Mouse (Mus musculus) MEL (cell line): Measurements from ENCODE around the gene Ift81. TPM values are rescaled to one million over a fixed set of nuclear protein-coding genes. Genes with fewer than 3 reads are reported as not detected.

ENCODE experiments used
- DNase-seq: peaks from one replicate; pipeline ENCODE4 v3.0.0; 2011; ENCODE audit warnings: low read depth, low spot score
- H3K27ac ChIP-seq: 2 replicates; pipeline ENCODE4 v1.5.1; 2012; ENCODE audit warnings: low read depth, mild to moderate bottlenecking, control low read depth, low read length, moderate library complexity; ENCODE audit not compliant: control insufficient read depth
- H3K27me3 ChIP-seq, 2 experiments: fragments of 150-350 bp in 1 of 2; sonication (generic) in 1 of 2; 2 replicates each; pipeline ENCODE4 v1.6.1; 2012; ENCODE audit warnings: low read length in 2 of 2, mild to moderate bottlenecking in 2 of 2, improper control_type of control experiment in 1 of 2, moderate library complexity in 1 of 2; ENCODE audit not compliant: insufficient read depth in 2 of 2, control insufficient read depth in 1 of 2
- H3K36me3 ChIP-seq, 2 experiments: 2 replicates each; pipeline ENCODE4 v1.6.1; 2012 to 2014; ENCODE audit warnings: low read length in 2 of 2, improper control_type of control experiment in 1 of 2, inconsistent platforms in 1 of 2, mild to moderate bottlenecking in 1 of 2; ENCODE audit not compliant: insufficient read depth in 2 of 2, control insufficient read depth in 1 of 2
- H3K4me1 ChIP-seq, 2 experiments: fragments of 150-350 bp in 1 of 2; sonication (generic) in 1 of 2; 2 replicates each; pipeline ENCODE4 v1.6.1; 2012; ENCODE audit warnings: low read length in 2 of 2, improper control_type of control experiment in 1 of 2, mild to moderate bottlenecking in 1 of 2; ENCODE audit not compliant: insufficient read depth in 2 of 2, control insufficient read depth in 1 of 2
- H3K4me3 ChIP-seq, 2 experiments: fragments of 150-350 bp in 1 of 2; sonication (generic) in 1 of 2; 2 replicates each; pipeline ENCODE4 v1.5.1; 2012; ENCODE audit warnings: low read depth in 2 of 2, low read length in 2 of 2, mild to moderate bottlenecking in 2 of 2, moderate library complexity in 2 of 2, control low read depth in 1 of 2, improper control_type of control experiment in 1 of 2; ENCODE audit not compliant: control insufficient read depth in 1 of 2, insufficient read depth in 1 of 2
- H3K79me2 ChIP-seq: 2 replicates; pipeline ENCODE4 v1.6.1; 2012; ENCODE audit warnings: mild to moderate bottlenecking, low read length, moderate library complexity; ENCODE audit not compliant: control insufficient read depth, poor library complexity, insufficient read depth
- H3K9ac ChIP-seq: 2 replicates; pipeline ENCODE4 v1.6.1; 2012; ENCODE audit warnings: low read depth, mild to moderate bottlenecking, control low read depth, low read length, moderate library complexity; ENCODE audit not compliant: control insufficient read depth, poor library complexity, severe bottlenecking
- H3K9me3 ChIP-seq: fragments of 150-350 bp; sonication (generic); replicated peaks from 2 replicates; pipeline ENCODE4 v1.6.1; 2012; ENCODE audit warnings: mild to moderate bottlenecking, low read length, improper control_type of control experiment, moderate library complexity; ENCODE audit not compliant: insufficient read depth
- BHLHE40 ChIP-seq: IDR thresholded peaks from 2 replicates; pipeline ENCODE4 v1.6.1; 2012; ENCODE audit warnings: low read depth, mild to moderate bottlenecking, inconsistent platforms, low read length, improper control_type of control experiment, borderline replicate concordance
- CHD1 ChIP-seq: IDR thresholded peaks from 2 replicates; pipeline ENCODE4 v1.6.1; 2012; ENCODE audit warnings: low read depth, mild to moderate bottlenecking, inconsistent platforms, low read length, improper control_type of control experiment
- CTCF ChIP-seq, 3 experiments: IDR thresholded peaks in 2 of 3; conservative IDR thresholded peaks in 1 of 3; 2 replicates each; pipeline ENCODE4 v1.5.1; 2011 to 2012; ENCODE audit warnings: low read length in 3 of 3, low read depth in 2 of 3, mild to moderate bottlenecking in 2 of 3, improper control_type of control experiment in 1 of 3, inconsistent platforms in 1 of 3, mixed read lengths in 1 of 3, moderate library complexity in 1 of 3; ENCODE audit not compliant: control insufficient read depth in 1 of 3, insufficient read depth in 1 of 3, poor library complexity in 1 of 3, severe bottlenecking in 1 of 3
- E2F4 ChIP-seq: IDR thresholded peaks from 2 replicates; pipeline ENCODE4 v1.6.1; 2011; ENCODE audit warnings: low read depth, low read length, improper control_type of control experiment, borderline replicate concordance
- ELF1 ChIP-seq: IDR thresholded peaks from 2 replicates; pipeline ENCODE4 v1.6.1; 2014; ENCODE audit warnings: low read depth, mild to moderate bottlenecking, inconsistent platforms, low read length, improper control_type of control experiment, moderate library complexity
- EP300 ChIP-seq, 2 experiments: IDR thresholded peaks; 2 replicates each; pipeline ENCODE4 v1.6.1; 2011; ENCODE audit warnings: improper control_type of control experiment in 2 of 2, low read length in 2 of 2, low read depth in 1 of 2, mild to moderate bottlenecking in 1 of 2
- ETS1 ChIP-seq: IDR thresholded peaks from 2 replicates; pipeline ENCODE4 v1.6.1; 2012; ENCODE audit warnings: low read depth, mild to moderate bottlenecking, inconsistent platforms, low read length, improper control_type of control experiment, moderate library complexity
- GATA1 ChIP-seq: IDR thresholded peaks from 2 replicates; pipeline ENCODE4 v1.6.1; 2011; ENCODE audit warnings: low read depth, low read length, improper control_type of control experiment
- HCFC1 ChIP-seq: IDR thresholded peaks from 2 replicates; pipeline ENCODE4 v1.6.1; 2012; ENCODE audit warnings: low read depth, mild to moderate bottlenecking, inconsistent platforms, low read length, improper control_type of control experiment, moderate library complexity
- KAT2A ChIP-seq: conservative IDR thresholded peaks from 2 replicates; pipeline ENCODE4 v1.6.1; 2012; ENCODE audit warnings: low read depth, low read length, improper control_type of control experiment, inconsistent platforms
- MAFK ChIP-seq: IDR thresholded peaks from 2 replicates; pipeline ENCODE4 v1.6.1; 2011; ENCODE audit warnings: low read depth, mild to moderate bottlenecking, low read length, improper control_type of control experiment, borderline replicate concordance
- MAX ChIP-seq: IDR thresholded peaks from 2 replicates; pipeline ENCODE4 v1.6.1; 2011; ENCODE audit warnings: low read length, improper control_type of control experiment
- MAZ ChIP-seq: IDR thresholded peaks from 2 replicates; pipeline ENCODE4 v1.6.1; 2012; ENCODE audit warnings: low read depth, mild to moderate bottlenecking, inconsistent platforms, low read length, improper control_type of control experiment
- MEF2A ChIP-seq: IDR thresholded peaks from 2 replicates; pipeline ENCODE4 v1.6.1; 2014; ENCODE audit warnings: low read depth, mild to moderate bottlenecking, inconsistent platforms, low read length, improper control_type of control experiment; ENCODE audit not compliant: poor library complexity, insufficient replicate concordance, severe bottlenecking; ENCODE audit errors: extremely low read depth
- MYC ChIP-seq: IDR thresholded peaks from 2 replicates; pipeline ENCODE4 v1.6.1; 2011; ENCODE audit warnings: low read depth, mild to moderate bottlenecking, low read length, improper control_type of control experiment, moderate library complexity
- NRF1 ChIP-seq: IDR thresholded peaks from 2 replicates; pipeline ENCODE4 v1.6.1; 2014; ENCODE audit warnings: low read depth, mild to moderate bottlenecking, inconsistent platforms, low read length, improper control_type of control experiment, moderate library complexity; ENCODE audit not compliant: poor library complexity, insufficient read depth, severe bottlenecking
- POLR2AphosphoS5 ChIP-seq: IDR thresholded peaks from 2 replicates; pipeline ENCODE4 v1.6.1; 2012; ENCODE audit warnings: low read depth, borderline replicate concordance, mild to moderate bottlenecking, inconsistent platforms, low read length, moderate library complexity, mixed read lengths
- RCOR1 ChIP-seq: IDR thresholded peaks from 2 replicates; pipeline ENCODE4 v1.6.1; 2012; ENCODE audit warnings: low read depth, mild to moderate bottlenecking, inconsistent platforms, low read length, improper control_type of control experiment
- SIN3A ChIP-seq: IDR thresholded peaks from 2 replicates; pipeline ENCODE4 v1.6.1; 2012; ENCODE audit warnings: low read length, improper control_type of control experiment, inconsistent platforms
- SMC3 ChIP-seq: IDR thresholded peaks from 2 replicates; pipeline ENCODE4 v1.6.1; 2011; ENCODE audit warnings: low read depth, low read length, improper control_type of control experiment
- TBP ChIP-seq: IDR thresholded peaks from 2 replicates; pipeline ENCODE4 v1.8.0; 2011; ENCODE audit warnings: low read depth, low read length, improper control_type of control experiment
- UBTF ChIP-seq: IDR thresholded peaks from 2 replicates; pipeline ENCODE4 v1.6.1; 2012; ENCODE audit warnings: low read depth, mild to moderate bottlenecking, inconsistent platforms, low read length, improper control_type of control experiment, moderate library complexity, borderline replicate concordance; ENCODE audit not compliant: insufficient read depth
- USF2 ChIP-seq, 2 experiments: IDR thresholded peaks; 2 replicates each; pipeline ENCODE4 v1.6.1; 2011 to 2012; ENCODE audit warnings: improper control_type of control experiment in 2 of 2, low read length in 2 of 2, borderline replicate concordance in 1 of 2, inconsistent platforms in 1 of 2, low read depth in 1 of 2, mild to moderate bottlenecking in 1 of 2; ENCODE audit not compliant: insufficient read depth in 1 of 2
- ZKSCAN1 ChIP-seq: IDR thresholded peaks from 2 replicates; pipeline ENCODE4 v1.6.1; 2012; ENCODE audit warnings: low read depth, mild to moderate bottlenecking, inconsistent platforms, low read length, improper control_type of control experiment, moderate library complexity
- ZNF384 ChIP-seq: IDR thresholded peaks from 2 replicates; pipeline ENCODE4 v1.6.1; 2012; ENCODE audit warnings: low read depth, mild to moderate bottlenecking, inconsistent platforms, low read length, improper control_type of control experiment
- polyA plus RNA-seq, 2 experiments: library from polyadenylated mRNA; stranded (reverse) in 1 of 2; unstranded in 1 of 2; fragments of >175 nt in 1 of 2; fragments of >200 nt in 1 of 2; gene quantifications; 2 replicates each; pipeline versions ENCODE4 v1.2.1 to v1.2.4; 2012; ENCODE audit warnings: low replicate concordance in 2 of 2, low read depth in 1 of 2; ENCODE audit not compliant: insufficient read length in 2 of 2, insufficient read depth in 1 of 2, missing spikeins in 1 of 2
- total RNA-seq: library from RNA; depleted of rRNA; stranded (reverse); fragments of 300-350 nt; gene quantifications from 2 replicates; pipeline ENCODE4 v1.2.3, GENCODE M21; 2012

The Ift81 gene
- total and polyA plus RNA-seq, 3 experiments: 1.5 to 1.9 TPM; not detected in 1

GRCm38 (mm10) chr5:122503015-122503759 lies 111.1 kb downstream of the Ift81 start:
- Histone ChIP-seq H3K27ac (no peak overlapping the region), H3K36me3 (peaks cover 8 to 23% of the 10 kb centered on the region in 2 experiments), H3K4me3 (peak overlapping the region; percentile 87 to 88), H3K9me3 (no peaks in the 10 kb centered on the region), H3K9ac (peak overlapping the region; percentile 91), H3K27me3 (no peaks in the 10 kb centered on the region), H3K4me1 (peaks cover 12 to 13% of the 10 kb centered on the region in 2 experiments), H3K79me2 (peaks cover 28% of the 10 kb centered on the region)
- no peak for TF ChIP-seq CTCF (IDR thresholded peaks at IDR 0.05 in 2 of 3, conservative IDR thresholded peaks at IDR 0.05 in 1 of 3; ENCODE audit: control insufficient read depth in 1 of 3, insufficient read depth in 1 of 3, low read depth in 2 of 3, low read length in 3 of 3, poor library complexity in 1 of 3, severe bottlenecking in 1 of 3)
- no peak for TF ChIP-seq SIN3A
- TF ChIP-seq KAT2A: no peak
- no peak for TF ChIP-seq EP300 (IDR thresholded peaks at IDR 0.05; ENCODE audit: low read depth in 1 of 2, low read length in 2 of 2)
- no peak for TF ChIP-seq USF2 (IDR thresholded peaks at IDR 0.05; ENCODE audit: borderline replicate concordance in 1 of 2, insufficient read depth in 1 of 2, low read depth in 1 of 2, low read length in 2 of 2)
- no peak for TF ChIP-seq RCOR1
- TF ChIP-seq BHLHE40: no peak
- TF ChIP-seq NRF1: no peak
- no peak for TF ChIP-seq UBTF
- no peak for TF ChIP-seq MYC
- no peak for TF ChIP-seq MEF2A
- TF ChIP-seq SMC3: no peak
- TF ChIP-seq ETS1: no peak
- no peak for TF ChIP-seq MAX
- DNase-seq: no peak

DNA sequence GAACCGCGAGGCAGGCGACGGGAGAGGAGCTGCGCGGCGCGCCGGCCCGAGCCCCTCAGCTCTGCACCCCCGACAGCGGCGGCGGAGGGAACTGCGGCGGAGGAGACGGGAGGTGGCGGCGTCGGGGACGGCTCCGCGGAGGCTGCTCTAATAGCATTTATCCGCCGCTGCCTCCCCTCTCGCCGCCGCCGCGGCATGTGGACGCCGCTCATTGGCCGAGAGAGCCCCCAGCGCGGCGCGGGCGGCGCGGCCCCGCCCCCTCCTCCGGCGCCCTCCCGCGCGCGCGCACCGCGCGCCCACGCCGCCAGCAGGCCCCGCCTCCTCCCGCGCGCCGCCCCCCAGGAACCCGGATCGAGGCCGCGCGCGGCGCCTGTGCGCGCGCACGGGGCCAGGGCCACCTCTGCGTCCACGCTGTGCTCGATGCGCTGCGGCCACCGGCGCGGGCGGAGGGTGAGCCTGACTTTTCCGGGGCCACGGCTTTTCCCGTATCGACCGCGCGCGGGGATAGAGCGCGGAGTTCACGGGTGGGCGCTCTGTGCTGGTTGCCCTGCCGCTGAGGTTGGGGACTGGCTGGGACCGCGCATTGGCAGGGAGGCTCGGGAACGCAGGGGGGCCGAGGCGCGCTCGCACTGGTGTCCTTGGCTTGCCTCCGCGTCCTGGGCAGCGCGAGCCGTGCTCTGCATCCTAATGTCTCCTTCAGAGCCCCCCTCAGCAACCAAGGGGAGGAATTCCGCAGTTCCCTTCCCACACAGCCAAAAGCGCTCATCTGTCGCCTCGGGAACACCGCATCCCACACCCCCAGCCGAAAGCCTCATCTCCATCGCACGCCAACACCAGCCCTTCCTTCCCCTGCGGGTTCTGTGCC lies 112.0 kb downstream of the Ift81 start, which contains the start of gene Atp2a2:
TSS of gene Atp2a2 (minus strand) at position 149 of the 865 bp plus-strand sequence.
- Histone ChIP-seq H3K4me1 (peaks cover 12 to 13% of the 10 kb centered on the region in 2 experiments), H3K9me3 (no peaks in the 10 kb centered on the region), H3K4me3 (peak within 1 kb of the TSS; percentile 87 to 97), H3K9ac (peak within 1 kb of the TSS; percentile 91), H3K27ac (peak within 1 kb of the TSS; percentile 75), H3K36me3 (peaks cover 15 to 30% of the 10 kb centered on the region in 2 experiments), H3K79me2 (peaks cover 35% of the 10 kb centered on the region), H3K27me3 (no peaks in the 10 kb centered on the region)
- DNase-seq: peak; percentile 88
- TF ChIP-seq ELF1 (no peak), CHD1 (no peak), SIN3A (no peak; the same call in 1 of the 2 replicates), MEF2A (no peak), MAX (no peak), KAT2A (no peak), TBP (peak; percentile 70; the same call in 1 of the 2 replicates), CTCF (IDR thresholded peaks at IDR 0.05 in 2 of 3, conservative IDR thresholded peaks at IDR 0.05 in 1 of 3; ENCODE audit: control insufficient read depth in 1 of 3, insufficient read depth in 1 of 3, low read depth in 2 of 3, low read length in 3 of 3, poor library complexity in 1 of 3, severe bottlenecking in 1 of 3) (no peak), E2F4 (no peak), MAZ (no peak; the same call in 1 of the 2 replicates), NRF1 (peak; percentile 56; the same call in 1 of the 2 replicates), ZKSCAN1 (no peak), HCFC1 (0 out of 2 replicates have a peak, but pooled peaks have one; percentile 22), GATA1 (no peak), ZNF384 (no peak), MAFK (no peak), POLR2AphosphoS5 (no peak), BHLHE40 (no peak)
